Mouse (Mus musculus): ENCODE results near the gene Dnajb3.
"Not testable (repeated sequence)": the region's sequence is repeated elsewhere in the genome, so short reads cannot be mapped to it uniquely, and the experiment has no call there.

Gene Dnajb3

GRCm38 (mm10) chr1:88172190-88172589 is 33.4 kb downstream of the Dnajb3 start:
- H3K36me3 ChIP-seq (ENCODE audit: control insufficient read depth, insufficient read depth, low read length, poor library complexity, severe bottlenecking); H3K27me3 ChIP-seq (ENCODE audit: control insufficient read depth, insufficient read depth, low read length, poor library complexity, severe bottlenecking); DNase-seq (ENCODE audit: low read depth, low spot score): not testable (repeated sequence)

- H3K36me3 ChIP-seq (ENCODE audit: control insufficient read depth, insufficient read depth, low read length, poor library complexity, severe bottlenecking) = no peaks in the 10 kb centered on the region
- H3K27me3 ChIP-seq (ENCODE audit: control insufficient read depth, insufficient read depth, low read length, poor library complexity, severe bottlenecking) = no peaks in the 10 kb centered on the region; the same call in 1 of the 2 replicates
- DNase-seq (ENCODE audit: low read depth, low spot score) = no peak
Measured at GRCm38 (mm10) chr1:88165711-88166110, 39.9 kb downstream of the Dnajb3 start, which contains the start of gene Ugt1a5. Ugt1a5 (plus strand) TSS chr1:88166012.

- Histone ChIP-seq H3K27me3 (ENCODE audit: control insufficient read depth, insufficient read depth, low read length, poor library complexity, severe bottlenecking) (no peaks in the 10 kb centered on the region), H3K36me3 (ENCODE audit: control insufficient read depth, insufficient read depth, low read length, poor library complexity, severe bottlenecking) (no peaks in the 10 kb centered on the region)
- no peak for DNase-seq (ENCODE audit: low read depth, low spot score)
Measured at GRCm38 (mm10) chr1:88158430-88158829, 47.2 kb downstream of the Dnajb3 start.

All from splenic B cell, adult 2 months (primary cell).